Mouse (Mus musculus): ENCODE data around the gene Samd5.

Gene Samd5

GRCm38 (mm10) chr10:9650050-9650825 is 24.8 kb downstream of the Samd5 start:
- DNase-seq (ENCODE audit: low spot score in 2 of 2): peak; percentile 33 to 56

- DNase-seq (ENCODE audit: low spot score in 2 of 2): no peak
Observed at GRCm38 (mm10) chr10:9648464-9648863, 26.5 kb downstream of the Samd5 start.

GRCm38 (mm10) chr10:9647741-9648140 is 27.3 kb downstream of the Samd5 start:
- DNase-seq (ENCODE audit: low spot score in 2 of 2): no peak

- DNase-seq (ENCODE audit: low spot score in 2 of 2): no peak
Observed at GRCm38 (mm10) chr10:9646391-9646790, 28.6 kb downstream of the Samd5 start.

- no peak for DNase-seq (ENCODE audit: low spot score in 2 of 2)
Observed at GRCm38 (mm10) chr10:9643531-9643930, 31.5 kb downstream of the Samd5 start.

GRCm38 (mm10) chr10:9642077-9642476 is 32.9 kb downstream of the Samd5 start:
- peak; percentile 47 to 69 for DNase-seq (ENCODE audit: low spot score in 2 of 2)

- no peak for DNase-seq (ENCODE audit: low spot score in 2 of 2)
Observed at GRCm38 (mm10) chr10:9640678-9641077, 34.3 kb downstream of the Samd5 start.

- no peak for DNase-seq (ENCODE audit: low spot score in 2 of 2)
Observed at GRCm38 (mm10) chr10:9640056-9640455, 35.0 kb downstream of the Samd5 start.

- no peak for DNase-seq (ENCODE audit: low spot score in 2 of 2)
Observed at GRCm38 (mm10) chr10:9625356-9625755, 49.7 kb downstream of the Samd5 start.

GRCm38 (mm10) chr10:9621926-9622688 is 52.9 kb downstream of the Samd5 start:
- DNase-seq (ENCODE audit: low spot score in 2 of 2): no peak

GRCm38 (mm10) chr10:9621055-9621454 is 54.0 kb downstream of the Samd5 start:
- DNase-seq (ENCODE audit: low spot score in 2 of 2): no peak

- DNase-seq (ENCODE audit: low spot score in 2 of 2): no peak
Observed at GRCm38 (mm10) chr10:9615009-9615408, 60.0 kb downstream of the Samd5 start.

- no peak for DNase-seq (ENCODE audit: low spot score in 2 of 2)
Observed at GRCm38 (mm10) chr10:9608854-9609253, 66.2 kb downstream of the Samd5 start.

- DNase-seq (ENCODE audit: low spot score in 2 of 2): no peak
Observed at GRCm38 (mm10) chr10:9607155-9607554, 67.9 kb downstream of the Samd5 start.

GRCm38 (mm10) chr10:9605635-9606034 is 69.4 kb downstream of the Samd5 start:
- DNase-seq (ENCODE audit: low spot score in 2 of 2): no peak

GRCm38 (mm10) chr10:9603290-9603689 is 71.7 kb downstream of the Samd5 start:
- no peak for DNase-seq (ENCODE audit: low spot score in 2 of 2)

GRCm38 (mm10) chr10:9602845-9603244 is 72.2 kb downstream of the Samd5 start:
- DNase-seq (ENCODE audit: low spot score in 2 of 2): peak; percentile 6 to 10

GRCm38 (mm10) chr10:9602389-9602788 is 72.6 kb downstream of the Samd5 start:
- peak in 1 of 2 experiments; percentile 21 for DNase-seq (ENCODE audit: low spot score in 2 of 2)

GRCm38 (mm10) chr10:9596228-9596627 is 78.8 kb downstream of the Samd5 start:
- DNase-seq (ENCODE audit: low spot score in 2 of 2): no peak

GRCm38 (mm10) chr10:9594666-9595065 is 80.3 kb downstream of the Samd5 start:
- no peak for DNase-seq (ENCODE audit: low spot score in 2 of 2)

- DNase-seq (ENCODE audit: low spot score in 2 of 2): peak in 1 of 2 experiments; percentile 34
Observed at GRCm38 (mm10) chr10:9590606-9591005, 84.4 kb downstream of the Samd5 start.

GRCm38 (mm10) chr10:9586328-9586727 is 88.7 kb downstream of the Samd5 start:
- DNase-seq (ENCODE audit: low spot score in 2 of 2): peak; percentile 60 to 72

- no peak for DNase-seq (ENCODE audit: low spot score in 2 of 2)
Observed at GRCm38 (mm10) chr10:9579374-9579773, 95.6 kb downstream of the Samd5 start.
